Mouse (Mus musculus) thymus, postnatal 25 days (tissue): ENCODE measurements around the gene Adh5.

Experiments
- DNase-seq: peaks from one replicate; pipeline ENCODE4 v3.0.0; 2022

Adh5 gene

DNA sequence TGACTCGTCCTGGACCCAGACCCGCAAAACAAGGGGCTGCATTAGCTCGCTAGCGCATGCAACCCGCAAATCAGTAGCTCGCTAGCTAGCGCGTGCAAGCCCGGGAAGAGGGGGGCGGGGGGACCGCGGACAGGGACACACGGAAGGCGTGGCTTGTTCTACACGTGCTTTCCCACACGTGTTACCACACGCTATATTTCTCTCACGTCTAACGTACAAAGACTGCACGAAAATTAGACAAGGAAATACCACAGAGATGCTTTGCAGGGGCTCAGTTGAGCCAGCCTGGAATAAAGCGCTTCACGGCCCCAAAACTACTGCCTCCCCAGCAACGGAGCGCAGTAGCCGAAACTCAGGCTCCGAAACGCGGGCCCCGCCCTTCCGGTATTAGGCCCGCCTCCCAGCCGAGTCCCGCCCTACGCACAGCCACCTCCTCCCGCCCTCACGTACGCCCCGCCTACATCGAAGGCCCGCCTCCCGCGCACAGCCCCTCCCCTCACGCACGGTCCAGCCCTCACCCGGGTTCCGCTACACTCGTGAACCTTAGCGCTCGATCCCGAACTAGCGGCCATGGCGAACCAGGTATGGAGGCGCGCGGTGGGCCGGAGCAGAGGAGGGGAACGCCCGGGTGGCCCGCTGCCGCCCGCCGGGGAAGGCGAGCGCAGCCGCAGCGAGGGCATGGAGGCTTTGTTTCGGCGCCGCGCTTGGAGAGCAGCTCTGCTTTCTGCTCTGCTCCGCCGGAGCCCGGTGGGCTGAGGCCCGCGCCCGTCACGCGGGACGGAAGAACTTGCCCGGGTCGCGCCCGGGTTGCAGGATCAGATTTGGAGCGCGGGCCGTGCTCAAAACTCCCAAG lies at the start of gene Adh5:
Gene Adh5 (plus strand): TSS at position 482 of the 853 bp plus-strand sequence.
- peak; percentile 94 for DNase-seq

DNA sequence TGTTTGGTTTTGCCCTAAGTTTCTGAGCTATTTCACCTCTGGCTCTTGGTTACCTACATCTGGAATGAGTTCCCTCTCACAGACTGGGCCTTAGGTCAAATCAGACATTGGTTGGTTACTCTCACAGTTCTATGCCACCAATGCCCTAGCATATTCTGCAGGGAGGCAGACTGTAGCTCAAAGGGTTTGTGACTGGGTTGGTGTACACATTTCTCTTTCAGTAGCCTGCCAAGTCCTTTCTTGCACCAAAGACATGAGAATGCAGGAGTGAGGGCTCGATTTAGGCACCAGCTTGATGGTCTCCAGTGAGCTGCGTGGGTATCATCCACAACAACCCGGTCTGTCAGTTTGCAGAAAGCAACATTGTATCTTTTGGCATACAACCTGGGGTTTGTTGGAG lies 38.0 kb upstream of the Adh5 start:
- no peak for DNase-seq

DNA sequence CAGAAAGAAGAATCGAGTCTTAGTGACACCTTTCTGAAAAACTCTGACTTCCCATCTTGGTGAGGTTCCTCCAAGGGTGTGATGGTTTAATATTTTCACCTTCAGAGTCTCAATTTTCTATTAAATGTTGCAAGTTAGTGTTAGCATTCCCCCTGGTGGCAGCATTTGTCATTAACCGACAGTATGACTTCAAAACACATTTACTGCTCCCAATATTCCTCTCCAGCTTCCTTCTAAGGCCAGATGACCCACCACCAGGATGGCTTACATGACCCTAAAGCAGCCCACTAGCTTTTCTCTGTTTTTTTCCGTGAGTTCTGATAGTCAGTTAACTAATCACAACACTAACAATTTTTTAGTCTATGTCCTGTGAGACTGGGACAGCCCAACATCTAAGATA lies 37.6 kb upstream of the Adh5 start:
- no peak for DNase-seq

DNA sequence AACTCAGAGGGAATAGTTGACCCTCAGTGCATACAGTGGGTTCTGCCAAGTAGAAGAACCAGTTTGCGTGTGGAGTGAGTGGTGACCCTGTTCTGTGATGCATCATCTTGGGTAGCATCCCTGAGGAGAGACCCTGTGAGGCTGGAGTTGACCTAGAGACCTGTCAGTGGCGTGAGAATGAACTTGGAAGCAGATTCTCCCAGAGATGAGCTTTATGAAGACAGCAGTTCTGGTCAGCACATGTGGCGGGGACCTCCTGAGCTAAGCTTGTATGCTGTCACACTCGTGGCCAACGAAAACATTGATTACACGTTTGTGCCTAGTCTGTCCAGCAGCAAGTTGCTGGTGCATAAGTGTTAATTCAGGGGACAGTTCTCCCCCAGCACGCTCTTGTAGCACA lies 37.1 kb upstream of the Adh5 start:
- DNase-seq = no peak

- DNase-seq = no peak
Observed at GRCm38 (mm10) chr3:138407920-138408319, 35.0 kb upstream of the Adh5 start.

GRCm38 (mm10) chr3:138409585-138409984 lies 33.3 kb upstream of the Adh5 start:
- DNase-seq = no peak

DNA sequence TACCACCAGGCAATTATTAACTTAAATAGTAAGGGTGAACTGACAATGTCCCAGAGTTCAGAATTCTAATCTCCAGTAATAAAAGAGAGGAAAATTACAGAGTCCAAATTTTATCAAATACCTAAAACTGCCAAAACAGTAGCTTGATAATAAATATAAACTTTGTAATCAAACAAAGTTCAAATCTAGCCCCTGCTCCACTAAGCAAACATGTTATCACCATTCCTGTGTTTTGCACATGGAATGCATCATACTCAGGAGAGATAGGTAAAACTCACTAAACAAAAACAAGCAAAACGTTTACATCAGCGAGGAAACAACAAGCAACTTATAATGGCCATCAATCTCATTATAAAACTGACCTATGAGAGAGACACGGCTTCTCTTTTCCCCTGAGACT lies 32.7 kb upstream of the Adh5 start:
- no peak for DNase-seq

- no peak for DNase-seq
Observed at GRCm38 (mm10) chr3:138415121-138415690, 27.7 kb upstream of the Adh5 start, which contains the start of gene Adh4. Gene Adh4, plus strand, starts transcription at chr3:138415466.

GRCm38 (mm10) chr3:138419369-138419768 lies 23.5 kb upstream of the Adh5 start:
- DNase-seq = no peak

- DNase-seq = no peak
Observed at GRCm38 (mm10) chr3:138420385-138420784, 22.5 kb upstream of the Adh5 start.

- no peak for DNase-seq
Observed at GRCm38 (mm10) chr3:138423664-138424063, 19.2 kb upstream of the Adh5 start.

GRCm38 (mm10) chr3:138424247-138424646 lies 18.6 kb upstream of the Adh5 start:
- no peak for DNase-seq

GRCm38 (mm10) chr3:138430360-138430976 lies 12.4 kb upstream of the Adh5 start:
- DNase-seq = no peak

- DNase-seq = no peak
Observed at GRCm38 (mm10) chr3:138431835-138432234, 11.1 kb upstream of the Adh5 start.

GRCm38 (mm10) chr3:138438716-138439115 lies 4.2 kb upstream of the Adh5 start:
- DNase-seq = no peak

- no peak for DNase-seq
Observed at GRCm38 (mm10) chr3:138442203-138442602, 690 bp upstream of the Adh5 start.

GRCm38 (mm10) chr3:138443465-138443771 lies 525 bp downstream of the Adh5 start:
- no peak for DNase-seq

DNA sequence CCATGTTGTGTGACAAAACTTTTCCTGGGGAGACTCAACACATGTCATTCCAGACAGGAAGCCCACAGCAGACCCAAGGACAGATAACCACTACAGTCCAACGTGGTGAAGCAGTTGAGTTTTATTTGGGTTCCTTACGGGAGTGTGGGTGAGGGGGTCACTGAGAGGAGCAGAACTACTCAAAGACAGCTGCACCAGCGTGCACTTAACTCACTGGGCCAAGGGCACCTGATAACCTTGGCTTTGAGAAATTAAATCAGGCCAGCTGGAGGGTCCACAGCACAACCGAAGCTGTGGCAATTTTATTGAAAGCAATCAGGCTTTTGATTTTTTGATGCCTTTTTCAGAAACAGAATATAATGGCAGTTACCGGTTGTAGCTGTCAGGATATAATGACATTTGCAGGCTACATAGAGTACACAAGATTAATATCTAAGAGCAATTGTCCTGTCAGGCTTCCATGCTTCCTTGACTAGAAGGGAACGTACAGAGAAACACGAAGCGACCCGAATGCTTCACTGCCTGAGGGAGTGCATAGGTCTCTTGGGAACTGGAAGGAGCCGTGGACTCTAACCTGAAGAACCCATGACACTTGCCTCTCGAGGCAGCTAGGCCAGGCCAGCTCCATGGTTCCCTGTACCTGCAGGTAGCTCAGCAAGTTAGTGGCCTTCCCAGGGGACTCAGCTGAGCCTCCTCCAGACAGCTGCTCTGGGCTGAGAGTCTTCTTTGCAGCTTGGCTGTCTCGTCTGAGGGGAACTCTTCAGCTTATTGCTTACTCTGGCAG lies 5.4 kb downstream of the Adh5 start:
- no peak for DNase-seq

- DNase-seq = no peak
Observed at GRCm38 (mm10) chr3:138452169-138452568, 9.3 kb downstream of the Adh5 start.

DNA sequence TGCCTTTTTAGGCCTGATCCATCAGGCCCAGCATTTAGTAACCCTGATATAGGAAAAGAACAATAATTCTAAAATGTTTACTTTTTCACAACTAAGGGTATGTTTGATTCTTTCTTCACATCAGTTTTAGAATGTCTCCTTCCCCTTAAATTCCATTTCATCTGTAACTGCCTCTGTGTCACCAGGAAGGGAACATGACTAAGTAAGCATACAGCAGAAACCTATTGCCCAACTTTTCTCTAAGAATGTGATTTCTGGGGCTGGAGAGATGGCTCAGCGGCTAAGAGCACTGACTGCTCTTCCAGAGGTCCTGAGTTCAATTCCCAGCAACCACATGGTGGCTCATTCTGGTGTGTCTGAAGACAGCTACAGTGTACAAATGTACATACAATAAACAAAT lies 11.3 kb downstream of the Adh5 start:
- no peak for DNase-seq

- DNase-seq = no peak
Observed at GRCm38 (mm10) chr3:138454711-138455435, 12.0 kb downstream of the Adh5 start.

DNA sequence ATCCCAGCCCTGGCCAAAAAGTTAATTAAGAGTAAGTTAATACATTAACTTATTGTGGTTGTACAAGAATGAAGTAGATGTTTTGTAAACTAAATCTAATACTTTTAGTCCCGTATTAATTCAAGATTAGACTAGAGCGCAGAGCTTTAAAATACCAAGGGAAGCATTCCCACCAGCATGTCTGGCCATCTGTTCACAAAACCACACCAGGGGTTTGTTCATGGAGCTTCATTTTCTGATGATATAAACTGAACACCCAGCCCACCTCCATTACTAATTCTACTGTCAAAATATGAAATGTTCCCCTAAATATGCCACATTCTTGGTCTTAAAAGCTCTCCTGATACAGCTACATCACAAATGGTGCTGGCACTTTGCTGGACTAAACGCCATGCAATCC lies 15.5 kb downstream of the Adh5 start:
- DNase-seq = no peak

DNA sequence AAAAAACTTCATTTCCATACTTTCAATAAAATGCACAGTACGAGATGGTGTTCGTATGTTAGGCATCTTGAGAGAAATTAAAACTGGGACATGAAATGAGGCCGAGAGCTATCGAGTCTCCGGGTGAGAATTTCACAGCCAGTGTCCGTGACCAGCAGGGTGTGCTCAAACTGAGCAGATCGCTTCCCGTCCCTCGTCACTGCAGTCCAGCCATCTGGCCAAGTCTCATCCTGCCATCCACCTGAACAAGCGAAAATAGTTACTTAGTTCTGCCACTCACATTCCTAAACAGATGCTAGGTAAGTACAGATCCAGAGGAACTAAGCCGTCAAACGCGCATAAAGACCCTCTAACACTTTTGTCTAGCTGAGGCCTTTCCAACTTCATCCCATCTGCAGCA lies 17.4 kb downstream of the Adh5 start:
- no peak for DNase-seq
